19 mouse cellular contexts compared by ENCODE assay signal in genomic region chr1:184335952-184336351, GRCm38 (mm10).
DNase-seq lines count a peak whose midpoint lies in the region; ATAC-seq and TF ChIP-seq lines count a peak whose summit lies in the region.
"Had no signal": no experiment of that assay in that cellular context is flagged by ENCODE, and none has a peak within 500 bp of the region (broad histone marks: within the 10 kb centered on the region; RNA-seq: fewer than 3 reads in every experiment).

No protein-coding gene starts in this region.

- no peak overlapping the region for H3K27ac ChIP-seq in liver, embryonic 11.5 days (ENCODE audit: low read depth, low read length)
- no peak overlapping the region for H3K27ac ChIP-seq in liver, embryonic 12.5 days
- no peak overlapping the region for H3K27ac ChIP-seq in liver, postnatal 0 days (ENCODE audit: low read depth)
- H3K27ac ChIP-seq in limb, embryonic 10.5 days = peak overlapping the region; percentile 46; the same call in 1 of the 2 replicates
- peak overlapping the region; percentile 41; the same call in 1 of the 2 replicates for H3K27ac ChIP-seq in limb, embryonic 12.5 days

- no peaks in the 10 kb centered on the region for H3K36me3 ChIP-seq in liver, embryonic 11.5 days (ENCODE audit: control insufficient read depth, insufficient read depth, low read length)
- H3K36me3 ChIP-seq in liver, embryonic 12.5 days = no peaks in the 10 kb centered on the region
- H3K36me3 ChIP-seq in liver, postnatal 0 days (replicated peaks; ENCODE audit: insufficient read depth, low read length) = no peaks in the 10 kb centered on the region
- no peaks in the 10 kb centered on the region for H3K36me3 ChIP-seq in limb, embryonic 10.5 days
- no peaks in the 10 kb centered on the region for H3K36me3 ChIP-seq in limb, embryonic 12.5 days
- H3K36me3 ChIP-seq: G1E had no signal

- WGBS in liver, embryonic 11.5 days = 71% methylated on average over 3 of the region's 3 CpGs
- 40% methylated on average over 3 of the region's 3 CpGs for WGBS in liver, embryonic 12.5 days (ENCODE audit: insufficient replicate concordance)
- 65% methylated on average over 3 of the region's 3 CpGs for WGBS in liver, postnatal 0 days (ENCODE audit: insufficient replicate concordance)
- 84% methylated on average over 3 of the region's 3 CpGs for WGBS in limb, embryonic 10.5 days
- WGBS in limb, embryonic 12.5 days = 74% methylated on average over 3 of the region's 3 CpGs

- TF ChIP-seq CTCF in liver, postnatal 0 days (IDR thresholded peaks at IDR 0.05; ENCODE audit: low read depth) = no peak

- H3K4me2 ChIP-seq in liver, embryonic 11.5 days = no peak overlapping the region
- H3K4me2 ChIP-seq in liver, embryonic 12.5 days = no peak overlapping the region
- H3K4me2 ChIP-seq in liver, postnatal 0 days (ENCODE audit: low read depth, low read length) = no peak overlapping the region
- no peak overlapping the region for H3K4me2 ChIP-seq in limb, embryonic 12.5 days

- H3K27me3 ChIP-seq in liver, embryonic 11.5 days (replicated peaks; ENCODE audit: control insufficient read depth, insufficient read depth, low read length) = 0 out of 2 replicates have a peak, but pooled peaks cover 2% of the 10 kb centered on the region
- no peaks in the 10 kb centered on the region for H3K27me3 ChIP-seq in liver, embryonic 12.5 days (replicated peaks)
- H3K27me3 ChIP-seq in liver, postnatal 0 days (ENCODE audit: insufficient read depth, low read length) = no peaks in the 10 kb centered on the region
- H3K27me3 ChIP-seq in limb, embryonic 10.5 days (ENCODE audit: low read depth, poor library complexity, severe bottlenecking) = no peaks in the 10 kb centered on the region
- H3K27me3 ChIP-seq in limb, embryonic 12.5 days = no peaks in the 10 kb centered on the region
- H3K27me3 ChIP-seq: CH12.LX, Patski had no signal

- no peak for DNase-seq in liver, embryonic 11.5 days (ENCODE audit: low spot score)
- DNase-seq in liver = no peak
- DNase-seq in liver, postnatal 0 days = no peak
- DNase-seq in limb, embryonic 10.5 days (ENCODE audit: low spot score) = no peak
- DNase-seq in B cell, adult 2 months = no peak
- no peak for DNase-seq in right cerebral cortex, postnatal 14 days
- DNase-seq: adrenal gland, adult 2 months; adrenal gland, adult 8-10 months; adrenal gland, postnatal 25 days; adrenal gland, postnatal 36 days; cerebellum, adult 11 months; cerebellum, adult 11-12 months had no signal

- no peaks in the 10 kb centered on the region for H3K9me3 ChIP-seq in liver, embryonic 11.5 days (ENCODE audit: control insufficient read depth, low read length)
- no peaks in the 10 kb centered on the region for H3K9me3 ChIP-seq in liver, embryonic 12.5 days (replicated peaks)
- no peaks in the 10 kb centered on the region for H3K9me3 ChIP-seq in liver, postnatal 0 days (ENCODE audit: low read length)
- H3K9me3 ChIP-seq in limb, embryonic 10.5 days (replicated peaks) = no peaks in the 10 kb centered on the region
- H3K9me3 ChIP-seq in limb, embryonic 12.5 days = no peaks in the 10 kb centered on the region

- no peak overlapping the region for H3K4me3 ChIP-seq in liver, embryonic 11.5 days (ENCODE audit: low read depth, low read length)
- no peak overlapping the region for H3K4me3 ChIP-seq in liver, embryonic 12.5 days
- no peak overlapping the region for H3K4me3 ChIP-seq in liver, postnatal 0 days (ENCODE audit: low read depth, low read length)
- no peak overlapping the region for H3K4me3 ChIP-seq in limb, embryonic 10.5 days
- no peak overlapping the region for H3K4me3 ChIP-seq in limb, embryonic 12.5 days (replicated peaks)

- peak; percentile 61; the same call in 1 of the 2 replicates for ATAC-seq in liver, embryonic 11.5 days (replicated peaks; ENCODE audit: low FRiP score)
- ATAC-seq in liver, embryonic 12.5 days = peak; percentile 60
- ATAC-seq in liver, postnatal 0 days = no peak
- peak; percentile 7; the same call in 1 of the 2 replicates for ATAC-seq in limb, embryonic 12.5 days (ENCODE audit: insufficient number of reproducible peaks, insufficient read depth, low FRiP score, low TSS enrichment, low read depth)
- ATAC-seq: activated CD4-positive, CD25-positive, alpha-beta regulatory T cell, adult 4 months; CD4-positive, CD25-positive, alpha-beta regulatory T cell, adult 4 months; Patski had no signal

- TF ChIP-seq EP300 in liver, postnatal 0 days (IDR thresholded peaks at IDR 0.05; ENCODE audit: low read depth) = no peak

- H3K9ac ChIP-seq in liver, embryonic 11.5 days (ENCODE audit: low read depth, low read length) = no peak overlapping the region
- no peak overlapping the region for H3K9ac ChIP-seq in liver, embryonic 12.5 days
- H3K9ac ChIP-seq in liver, postnatal 0 days (replicated peaks) = no peak overlapping the region
- H3K9ac ChIP-seq in limb, embryonic 12.5 days (replicated peaks) = no peak overlapping the region

- no peaks in the 10 kb centered on the region for H3K4me1 ChIP-seq in liver, embryonic 11.5 days (replicated peaks; ENCODE audit: control insufficient read depth, insufficient read depth, low read length)
- no peaks in the 10 kb centered on the region for H3K4me1 ChIP-seq in liver, embryonic 12.5 days
- no peaks in the 10 kb centered on the region for H3K4me1 ChIP-seq in liver, postnatal 0 days (ENCODE audit: insufficient read depth)
- peaks cover 28% of the 10 kb centered on the region for H3K4me1 ChIP-seq in limb, embryonic 10.5 days
- peaks cover 41% of the 10 kb centered on the region for H3K4me1 ChIP-seq in limb, embryonic 12.5 days (replicated peaks)

Comparison
In these comparisons a context has a peak if more than half of its experiments do, and no peak if none do; other contexts are left out.
1. H3K27ac ChIP-seq: peak in limb, embryonic 10.5 days (single experiment) and limb, embryonic 12.5 days (single experiment); none in liver, embryonic 11.5 days (single experiment), liver, embryonic 12.5 days (single experiment) and liver, postnatal 0 days (single experiment).